Mouse (Mus musculus) heart, adult 2 months (tissue): ENCODE measurements around the gene Hrh2.

Experiments
- CTCF ChIP-seq: fragments of 200-600 bp; IDR thresholded peaks from 2 replicates; pipeline ENCODE4 v1.8.1; 2022; ENCODE audit warnings: antibody characterized with exemption, mild to moderate bottlenecking, moderate library complexity
- POLR2A ChIP-seq: fragments of 200-500 bp; IDR thresholded peaks from 2 replicates; pipeline ENCODE4 v1.6.1; 2011; ENCODE audit warnings: mild to moderate bottlenecking, low read depth, low read length, control low read depth; ENCODE audit not compliant: insufficient read depth

DNA sequence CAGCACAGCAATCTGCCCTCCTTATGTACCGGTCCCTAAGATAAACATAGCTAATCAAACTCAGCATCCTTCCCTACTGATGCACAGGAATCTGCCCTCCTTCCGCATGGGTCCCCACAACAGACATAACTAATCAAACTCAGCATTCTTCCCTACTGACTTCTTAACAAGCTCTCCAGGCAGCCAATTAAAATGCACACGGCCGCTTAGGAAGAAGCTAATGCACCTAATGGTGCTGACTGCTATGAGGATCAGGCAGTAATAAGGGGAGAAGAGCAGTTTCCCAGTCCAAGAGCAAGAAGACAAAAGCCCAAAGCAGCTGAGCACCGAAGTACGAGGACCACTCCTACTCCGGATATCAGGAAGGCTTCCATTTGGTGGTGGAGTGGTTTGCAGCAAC is 39.0 kb upstream of the Hrh2 start:
- no peak for TF ChIP-seq CTCF
- no peak for TF ChIP-seq POLR2A
